Mouse (Mus musculus) liver, embryonic 15.5 days (tissue): ENCODE measurements around the gene Lrrc41. TPM values are rescaled to one million over a fixed set of nuclear protein-coding genes. Genes with fewer than 3 reads are reported as not detected.
A peak's percentile ranks its signal among the peaks of the same experiment; 100 is the strongest.

ENCODE experiments used
- ATAC-seq: fragments of 200-750 bp; cut with Nextera tagmentation; 2 replicates; pipeline ENCODE4 v1.8.0; 2017; ENCODE audit warnings: moderate number of reproducible peaks, mild to moderate bottlenecking, moderate library complexity; ENCODE audit not compliant: insufficient read depth
- H3K27ac ChIP-seq: fragments of 300-500 bp; sonication (generic); replicated peaks from 2 replicates; pipeline ENCODE4 v1.5.1; 2015; ENCODE audit warnings: mild to moderate bottlenecking, inconsistent platforms
- H3K27me3 ChIP-seq: fragments of 300-500 bp; sonication (generic); 2 replicates; pipeline ENCODE4 v1.6.1; 2015; ENCODE audit warnings: mild to moderate bottlenecking, inconsistent platforms
- H3K36me3 ChIP-seq: fragments of 300-500 bp; sonication (generic); replicated peaks from 2 replicates; pipeline ENCODE4 v1.6.1; 2015; ENCODE audit warnings: moderate library complexity, mild to moderate bottlenecking, inconsistent platforms
- H3K4me1 ChIP-seq: fragments of 300-500 bp; sonication (generic); replicated peaks from 2 replicates; pipeline ENCODE4 v1.6.1; 2015; ENCODE audit warnings: inconsistent platforms
- H3K4me2 ChIP-seq: fragments of 300-500 bp; sonication (generic); 2 replicates; pipeline ENCODE4 v1.6.1; 2015; ENCODE audit warnings: moderate library complexity, mild to moderate bottlenecking, inconsistent platforms
- H3K4me3 ChIP-seq: fragments of 300-500 bp; sonication (generic); replicated peaks from 2 replicates; pipeline ENCODE4 v1.5.1; 2015; ENCODE audit warnings: mild to moderate bottlenecking, inconsistent platforms
- H3K9ac ChIP-seq: fragments of 300-500 bp; sonication (generic); 2 replicates; pipeline ENCODE4 v1.6.1; 2015; ENCODE audit warnings: moderate library complexity, mild to moderate bottlenecking, inconsistent platforms
- H3K9me3 ChIP-seq: fragments of 300-500 bp; sonication (generic); replicated peaks from 2 replicates; pipeline ENCODE4 v1.6.1; 2016; ENCODE audit warnings: inconsistent platforms
- WGBS: fragments of 180-500 bp; shearing (Covaris S2); methylation state at CpG from one replicate; pipeline ENCODE4 v1.1.7; 2015; ENCODE audit warnings: mixed read lengths; ENCODE audit not compliant: insufficient replicate concordance; 5-methylcytosine and 5-hydroxymethylcytosine counted together
- polyA plus RNA-seq: library from polyadenylated mRNA; unstranded; fragments of >200 nt; fragmentation: Nextera tagmentation; extraction: Ambion mirVana; gene quantifications from 2 replicates; pipeline ENCODE4 v1.2.1, GENCODE M21; 2015

Gene Lrrc41
- polyA plus RNA-seq, 1 experiment from 2014 or later, result 25.5 TPM

DNA sequence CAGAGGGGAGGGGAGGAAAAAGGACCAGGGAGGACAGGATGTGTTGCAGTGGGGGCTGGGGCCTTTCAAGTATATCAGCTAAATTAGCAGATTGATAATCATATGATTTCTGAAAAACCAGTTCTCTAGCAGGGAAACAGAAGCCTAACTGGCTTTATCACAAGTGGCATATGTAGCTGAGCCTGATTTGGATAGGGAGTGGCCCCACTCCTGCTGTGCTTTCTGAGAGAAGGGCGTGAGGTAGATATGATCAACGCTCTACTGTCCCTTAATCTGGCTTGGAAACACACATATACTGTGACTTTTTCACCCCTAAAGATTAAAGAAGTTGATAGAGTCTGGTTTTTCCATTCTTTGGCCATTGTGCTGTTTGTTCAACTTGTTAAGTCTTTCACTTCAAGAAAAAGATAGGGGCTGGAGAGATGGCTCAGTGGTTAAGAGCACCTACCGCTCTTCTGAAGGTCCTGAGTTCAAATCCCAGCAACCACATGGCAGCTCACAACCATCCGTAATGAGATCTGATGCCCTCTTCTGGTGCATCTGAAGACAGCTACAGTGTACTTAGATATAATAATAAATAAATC is 50.8 kb downstream of the Lrrc41 start:
- Histone ChIP-seq H3K4me3 (no peak overlapping the region), H3K27ac (no peak overlapping the region), H3K9ac (no peak overlapping the region), H3K27me3 (no peaks in the 10 kb centered on the region), H3K9me3 (no peaks in the 10 kb centered on the region), H3K4me2 (no peak overlapping the region), H3K36me3 (peaks cover 6% of the 10 kb centered on the region; the same call in 1 of the 2 replicates), H3K4me1 (peaks cover 45% of the 10 kb centered on the region)
- ATAC-seq, result no peak
- WGBS, result 51% methylated on average over 4 of the region's 4 CpGs

GRCm38 (mm10) chr4:116127956-116128355 is 52.9 kb downstream of the Lrrc41 start:
- H3K4me3 ChIP-seq, result no peak overlapping the region
- no peak overlapping the region for H3K27ac ChIP-seq
- no peak overlapping the region for H3K4me2 ChIP-seq
- no peak for ATAC-seq
- no peaks in the 10 kb centered on the region for H3K27me3 ChIP-seq
- no peak overlapping the region for H3K9ac ChIP-seq
- H3K36me3 ChIP-seq, result no peaks in the 10 kb centered on the region
- peaks cover 28% of the 10 kb centered on the region for H3K4me1 ChIP-seq
- WGBS, result 74% methylated on average over 6 of the region's 6 CpGs
- H3K9me3 ChIP-seq, result no peaks in the 10 kb centered on the region

- Histone ChIP-seq H3K9me3 (no peaks in the 10 kb centered on the region), H3K36me3 (no peaks in the 10 kb centered on the region), H3K27ac (no peak overlapping the region), H3K4me3 (no peak overlapping the region), H3K27me3 (no peaks in the 10 kb centered on the region), H3K4me1 (no peaks in the 10 kb centered on the region), H3K9ac (no peak overlapping the region), H3K4me2 (no peak overlapping the region)
- no peak for ATAC-seq
- WGBS, result 51% methylated on average over 4 of the region's 4 CpGs
These were observed 58.1 kb downstream of the Lrrc41 start for GRCm38 (mm10) chr4:116133126-116133525.

DNA sequence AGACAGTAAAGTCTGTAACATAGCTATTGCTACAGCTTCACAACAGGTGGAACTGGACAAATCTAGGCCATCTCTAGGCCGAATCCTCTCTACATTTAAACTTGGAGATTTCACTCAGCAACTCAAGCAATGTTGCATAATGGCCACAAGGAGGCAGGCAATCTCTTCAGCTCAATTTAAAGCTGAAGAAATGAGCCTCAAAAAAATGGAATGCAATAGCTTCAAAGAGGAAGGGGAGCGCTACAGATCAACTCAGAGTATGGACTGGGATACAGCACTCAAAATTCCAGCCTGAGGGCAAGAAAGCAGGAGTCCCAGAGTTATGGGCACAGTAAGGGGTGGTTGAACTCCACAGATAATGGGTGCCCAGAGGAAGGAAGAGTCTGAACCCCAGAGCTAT is 59.9 kb downstream of the Lrrc41 start:
- H3K27ac ChIP-seq, result no peak overlapping the region
- H3K4me1 ChIP-seq, result no peaks in the 10 kb centered on the region
- no peaks in the 10 kb centered on the region for H3K27me3 ChIP-seq
- H3K4me2 ChIP-seq, result no peak overlapping the region
- H3K9me3 ChIP-seq, result no peaks in the 10 kb centered on the region
- ATAC-seq, result no peak
- H3K9ac ChIP-seq, result no peak overlapping the region
- H3K36me3 ChIP-seq, result no peaks in the 10 kb centered on the region
- no peak overlapping the region for H3K4me3 ChIP-seq
- WGBS, result 35% methylated on average over 2 of the region's 2 CpGs

- Histone ChIP-seq H3K4me3 (no peak overlapping the region), H3K9ac (no peak overlapping the region), H3K9me3 (no peaks in the 10 kb centered on the region), H3K36me3 (no peaks in the 10 kb centered on the region), H3K4me2 (no peak overlapping the region), H3K27ac (no peak overlapping the region), H3K27me3 (peaks cover 23% of the 10 kb centered on the region), H3K4me1 (no peaks in the 10 kb centered on the region)
- 56% methylated on average over 13 of the region's 13 CpGs for WGBS
- ATAC-seq, result no peak
These were observed 62.4 kb downstream of the Lrrc41 start for GRCm38 (mm10) chr4:116137421-116137996.

DNA sequence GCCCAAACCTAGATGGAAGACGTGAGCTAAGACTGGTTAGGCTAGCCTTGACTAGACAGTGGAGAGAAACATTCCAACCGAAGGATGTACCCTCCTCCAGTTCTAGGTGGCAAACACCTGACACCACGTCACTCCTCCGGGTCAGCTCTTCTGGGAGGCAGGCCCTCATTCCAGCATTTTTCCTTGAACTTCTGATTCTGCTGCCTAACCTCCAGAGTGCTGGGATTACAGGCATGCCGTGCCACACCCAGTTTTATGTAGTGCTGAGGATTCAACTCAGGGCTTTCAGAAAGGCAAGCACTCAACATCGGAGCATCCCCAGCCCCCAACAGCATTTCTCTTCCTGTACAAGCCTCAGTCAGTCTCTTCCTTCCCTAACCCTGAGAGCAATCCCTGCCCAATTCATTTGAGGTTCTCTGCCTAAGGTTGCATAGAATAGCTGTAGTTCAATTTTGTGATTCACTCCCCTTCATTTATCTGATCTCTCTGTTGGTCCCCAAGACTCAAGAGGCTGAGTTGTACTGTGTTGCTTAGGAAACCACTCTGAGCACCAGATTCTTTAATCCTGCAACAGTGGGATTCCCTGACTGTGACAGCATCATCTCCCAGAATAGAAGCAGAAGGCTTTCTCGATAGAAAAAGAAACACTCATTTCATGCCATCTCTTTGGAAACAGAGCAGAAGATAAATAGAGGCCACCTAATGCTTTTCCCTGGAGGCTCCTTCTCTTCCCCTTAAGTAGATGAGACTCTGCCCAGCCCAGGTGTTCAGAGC is 65.9 kb downstream of the Lrrc41 start:
- H3K9me3 ChIP-seq, result no peaks in the 10 kb centered on the region
- H3K27ac ChIP-seq, result no peak overlapping the region
- H3K4me1 ChIP-seq, result peaks cover 11% of the 10 kb centered on the region
- no peak for ATAC-seq
- H3K36me3 ChIP-seq, result no peaks in the 10 kb centered on the region
- H3K9ac ChIP-seq, result no peak overlapping the region
- H3K4me2 ChIP-seq, result no peak overlapping the region
- no peak overlapping the region for H3K4me3 ChIP-seq
- peaks cover 56% of the 10 kb centered on the region for H3K27me3 ChIP-seq
- 62% methylated on average over 7 of the region's 7 CpGs for whole genome bisulfite sequencing

- no peak overlapping the region for H3K9ac ChIP-seq
- H3K4me1 ChIP-seq, result peaks cover 11% of the 10 kb centered on the region
- ATAC-seq, result no peak
- no peak overlapping the region for H3K4me2 ChIP-seq
- WGBS, result 62% methylated on average over 1 of the region's 1 CpGs
- peaks cover 56% of the 10 kb centered on the region for H3K27me3 ChIP-seq
- H3K36me3 ChIP-seq, result no peaks in the 10 kb centered on the region
- no peak overlapping the region for H3K27ac ChIP-seq
- H3K9me3 ChIP-seq, result no peaks in the 10 kb centered on the region
- no peak overlapping the region for H3K4me3 ChIP-seq
These were observed 66.7 kb downstream of the Lrrc41 start for GRCm38 (mm10) chr4:116141736-116142135.

DNA sequence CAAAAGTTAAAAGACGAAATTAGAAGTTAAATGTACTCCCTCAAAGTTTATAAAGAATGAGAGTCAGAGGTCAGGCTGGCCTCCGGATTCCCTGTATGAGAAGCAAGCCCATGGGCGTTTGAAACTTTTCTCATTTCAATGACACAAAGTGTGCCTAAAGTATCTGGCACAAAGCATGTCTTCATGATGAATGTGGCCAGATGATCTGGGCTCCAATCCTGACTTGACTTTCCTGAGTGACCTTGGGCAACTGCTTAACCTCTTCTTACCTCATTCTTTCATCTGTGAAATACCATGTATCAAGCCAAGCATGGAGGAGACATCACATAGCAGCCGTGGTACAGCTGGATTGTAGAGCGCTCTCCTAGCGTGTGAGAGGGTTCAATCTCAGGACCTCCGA is 67.2 kb downstream of the Lrrc41 start:
- WGBS, result 64% methylated on average over 7 of the region's 7 CpGs
- Histone ChIP-seq H3K9ac (no peak overlapping the region), H3K4me2 (no peak overlapping the region), H3K9me3 (no peaks in the 10 kb centered on the region), H3K36me3 (no peaks in the 10 kb centered on the region), H3K4me3 (no peak overlapping the region), H3K27ac (no peak overlapping the region), H3K27me3 (peaks cover 56% of the 10 kb centered on the region), H3K4me1 (peaks cover 11% of the 10 kb centered on the region)
- ATAC-seq, result no peak

DNA sequence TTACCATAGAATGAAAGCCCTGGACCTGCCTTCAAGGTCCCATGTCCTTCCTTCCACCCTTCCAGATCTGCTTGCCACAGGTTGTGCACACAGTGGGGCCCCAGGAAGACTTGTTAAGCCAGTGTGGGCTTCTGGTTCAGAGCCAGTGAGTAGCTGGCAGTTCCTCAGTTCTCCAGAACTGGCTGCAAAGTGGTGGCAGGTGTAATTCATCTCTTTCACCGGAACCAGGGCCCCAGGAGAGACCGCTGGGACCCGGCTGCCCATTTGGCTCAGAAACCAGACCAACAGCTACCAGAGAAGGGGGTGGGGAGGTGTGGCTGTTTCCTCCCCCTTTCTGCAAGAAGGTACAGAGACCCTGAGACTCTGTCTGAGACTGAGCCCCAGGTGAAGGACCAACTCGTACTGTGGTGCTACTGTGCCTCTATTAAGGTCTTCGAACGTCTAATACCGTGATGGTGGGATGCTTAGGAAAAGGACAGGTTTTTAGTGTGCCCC is 68.3 kb downstream of the Lrrc41 start:
- Histone ChIP-seq H3K36me3 (no peaks in the 10 kb centered on the region), H3K4me2 (peak overlapping the region; percentile 79), H3K4me3 (peak overlapping the region; percentile 55; the same call in 1 of the 2 replicates), H3K9me3 (no peaks in the 10 kb centered on the region), H3K27ac (no peak overlapping the region), H3K9ac (no peak overlapping the region), H3K27me3 (peaks cover 56% of the 10 kb centered on the region), H3K4me1 (peaks cover 11% of the 10 kb centered on the region)
- 8% methylated on average over 7 of the region's 7 CpGs for WGBS
- no peak for ATAC-seq

DNA sequence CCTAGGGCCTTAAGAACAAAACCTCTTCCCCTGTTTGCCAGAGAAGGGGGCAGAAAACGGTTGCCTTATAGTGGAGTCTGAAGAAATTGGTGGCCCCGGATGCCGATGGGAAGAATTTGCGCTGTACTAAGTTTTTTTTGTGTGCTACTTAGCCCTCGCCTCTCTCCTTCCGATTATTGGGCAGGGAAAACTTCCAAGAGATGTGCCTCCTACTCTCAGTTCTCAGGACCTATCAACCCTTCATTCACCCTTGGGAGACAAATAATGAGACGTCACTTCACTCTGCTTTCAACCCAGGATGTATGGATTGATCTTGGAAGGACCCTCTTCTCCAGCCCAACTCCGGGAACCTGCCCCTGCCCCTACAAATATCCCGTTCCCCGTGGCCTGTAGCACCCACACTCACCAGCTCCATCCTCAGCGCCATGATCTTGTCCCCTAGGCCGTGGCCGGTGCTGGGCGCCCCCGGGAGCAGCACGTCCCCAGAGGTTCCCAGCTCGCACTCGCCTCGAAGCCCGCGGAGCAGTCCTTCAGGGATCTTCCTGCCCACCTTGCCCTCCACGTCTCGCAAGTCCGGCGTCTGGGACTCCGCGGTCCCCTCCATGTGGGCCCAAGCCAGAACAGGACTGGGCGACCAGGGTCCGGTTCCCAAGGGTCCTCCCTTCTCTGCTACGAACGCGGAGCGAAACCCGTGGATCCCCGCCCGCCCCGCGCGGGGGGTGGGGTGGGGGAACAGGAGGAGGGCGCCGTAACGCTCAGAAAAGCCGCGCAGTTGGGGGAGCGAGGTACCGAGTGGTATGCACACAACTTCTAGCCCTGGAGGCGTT is 69.0 kb downstream of the Lrrc41 start:
- H3K36me3 ChIP-seq, result no peaks in the 10 kb centered on the region
- H3K4me2 ChIP-seq, result peak overlapping the region; percentile 79
- ATAC-seq, result 0 out of 2 replicates have a peak, but pooled peaks have one; percentile 34
- H3K4me3 ChIP-seq, result peak overlapping the region; percentile 55
- H3K9ac ChIP-seq, result peak overlapping the region; percentile 40; the same call in 1 of the 2 replicates
- peaks cover 56% of the 10 kb centered on the region for H3K27me3 ChIP-seq
- no peaks in the 10 kb centered on the region for H3K9me3 ChIP-seq
- 1% methylated on average over 47 of the region's 47 CpGs for WGBS
- H3K27ac ChIP-seq, result no peak overlapping the region
- H3K4me1 ChIP-seq, result peaks cover 11% of the 10 kb centered on the region
